Mouse (Mus musculus) limb, embryonic 11.5 days (tissue): ENCODE results near the gene Canx. TPM values are rescaled to one million over a fixed set of nuclear protein-coding genes. Genes with fewer than 3 reads are reported as not detected.
"Not testable (repeated sequence)": the region's sequence is repeated elsewhere in the genome, so short reads cannot be mapped to it uniquely, and the experiment has no call there.

Experiments used
- ATAC-seq: fragments of 200-750 bp; cut with Nextera tagmentation; 2 replicates; pipeline ENCODE4 v1.8.0; 2017; ENCODE audit warnings: low read depth; ENCODE audit not compliant: insufficient number of reproducible peaks, low FRiP score, low TSS enrichment
- DNase-seq: peaks from one replicate; pipeline ENCODE4 v3.0.0-alpha.2; 2015; ENCODE audit warnings: low spot score
- H3K27ac ChIP-seq: fragments of 300-500 bp; sonication (generic); replicated peaks from 2 replicates; pipeline ENCODE4 v1.5.1; 2014; ENCODE audit warnings: low read depth, mild to moderate bottlenecking, low read length
- H3K27me3 ChIP-seq: fragments of 300-500 bp; sonication (generic); 2 replicates; pipeline ENCODE4 v1.6.1; 2014; ENCODE audit warnings: mild to moderate bottlenecking, low read length, mixed read lengths; ENCODE audit not compliant: control insufficient read depth, insufficient read depth
- H3K36me3 ChIP-seq: fragments of 300-500 bp; sonication (generic); 2 replicates; pipeline ENCODE4 v1.6.1; 2014; ENCODE audit warnings: mild to moderate bottlenecking, low read length, moderate library complexity, mixed read lengths; ENCODE audit not compliant: control insufficient read depth, insufficient read depth
- H3K4me1 ChIP-seq: fragments of 300-500 bp; sonication (generic); 2 replicates; pipeline ENCODE4 v1.6.1; 2014; ENCODE audit warnings: low read length, mixed read lengths; ENCODE audit not compliant: control insufficient read depth, insufficient read depth
- H3K4me2 ChIP-seq: fragments of 300-500 bp; sonication (generic); 2 replicates; pipeline ENCODE4 v1.6.1; 2014; ENCODE audit warnings: low read depth, mild to moderate bottlenecking, moderate library complexity; ENCODE audit not compliant: severe bottlenecking
- H3K4me3 ChIP-seq: fragments of 300-500 bp; sonication (generic); 2 replicates; pipeline ENCODE4 v1.5.1; 2014; ENCODE audit warnings: low read depth, low read length
- H3K9ac ChIP-seq: fragments of 300-500 bp; sonication (generic); 2 replicates; pipeline ENCODE4 v1.6.1; 2014; ENCODE audit warnings: mild to moderate bottlenecking, low read length
- H3K9me3 ChIP-seq: fragments of 300-500 bp; sonication (generic); 2 replicates; pipeline ENCODE4 v1.6.1; 2016; ENCODE audit warnings: low read length; ENCODE audit not compliant: control insufficient read depth
- WGBS: fragments of 180-500 bp; shearing (Covaris S2); extraction: QIAGEN DNeasy Blood & Tissue Kit; methylation state at CpG from one replicate; pipeline ENCODE4 v1.1.7; 2014; 5-methylcytosine and 5-hydroxymethylcytosine counted together
- polyA plus RNA-seq: library from polyadenylated mRNA; unstranded; fragments of >200 nt; fragmentation: Nextera tagmentation; extraction: Ambion mirVana; gene quantifications from 2 replicates; pipeline ENCODE4 v1.2.1, GENCODE M21; 2014

Gene Canx
- polyA plus RNA-seq, 1 experiment from 2014 or later, result 250 TPM

DNA sequence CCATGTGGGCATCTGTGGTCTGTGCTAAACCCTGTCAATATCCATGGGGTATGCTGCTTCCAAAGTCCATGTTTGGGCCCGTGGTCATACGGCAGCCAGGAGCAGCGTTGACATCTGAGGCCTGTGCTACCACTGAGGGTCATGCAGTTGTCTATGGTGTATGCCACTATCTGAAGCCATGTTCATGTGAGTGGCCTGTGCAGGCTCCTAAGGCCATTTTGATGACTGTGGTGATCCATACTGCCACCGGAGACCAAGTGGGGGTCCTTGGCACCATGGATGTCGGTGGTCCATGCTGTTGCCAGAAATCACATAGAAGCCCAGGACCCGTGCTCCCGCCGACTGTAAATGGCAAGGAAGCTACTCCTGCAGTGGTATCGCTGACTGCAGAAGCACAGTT lies 42.1 kb upstream of the Canx start:
- Histone ChIP-seq H3K9ac (no peak overlapping the region), H3K36me3 (no peaks in the 10 kb centered on the region), H3K4me1 (no peaks in the 10 kb centered on the region), H3K27me3 (no peaks in the 10 kb centered on the region), H3K27ac (no peak overlapping the region), H3K4me2 (no peak overlapping the region), H3K4me3 (no peak overlapping the region), H3K9me3 (no peaks in the 10 kb centered on the region)
- WGBS, result 94% methylated on average over 9 of the region's 9 CpGs
- ATAC-seq, result no peak
- DNase-seq, result no peak

GRCm38 (mm10) chr11:50365322-50365721 lies 39.8 kb upstream of the Canx start:
- no peaks in the 10 kb centered on the region for H3K36me3 ChIP-seq

GRCm38 (mm10) chr11:50364548-50364947 lies 39.1 kb upstream of the Canx start:
- Histone ChIP-seq H3K36me3 (no peaks in the 10 kb centered on the region), H3K4me3 (no peak overlapping the region), H3K27me3 (no peaks in the 10 kb centered on the region), H3K9ac (no peak overlapping the region), H3K4me1 (no peaks in the 10 kb centered on the region), H3K27ac (no peak overlapping the region), H3K4me2 (no peak overlapping the region), H3K9me3 (no peaks in the 10 kb centered on the region)
- WGBS, result 14% methylated on average over 4 of the region's 4 CpGs
- peak; percentile 87 for DNase-seq
- ATAC-seq, result no peak

More at GRCm38 (mm10) chr11:50365322-50365721, 39.8 kb upstream of the Canx start:
- Histone ChIP-seq H3K4me1 (no peaks in the 10 kb centered on the region), H3K4me3 (no peak overlapping the region), H3K9ac (no peak overlapping the region), H3K4me2 (no peak overlapping the region), H3K27ac (no peak overlapping the region), H3K9me3 (no peaks in the 10 kb centered on the region), H3K27me3 (no peaks in the 10 kb centered on the region)
- DNase-seq, result no peak
- no peak for ATAC-seq

DNA sequence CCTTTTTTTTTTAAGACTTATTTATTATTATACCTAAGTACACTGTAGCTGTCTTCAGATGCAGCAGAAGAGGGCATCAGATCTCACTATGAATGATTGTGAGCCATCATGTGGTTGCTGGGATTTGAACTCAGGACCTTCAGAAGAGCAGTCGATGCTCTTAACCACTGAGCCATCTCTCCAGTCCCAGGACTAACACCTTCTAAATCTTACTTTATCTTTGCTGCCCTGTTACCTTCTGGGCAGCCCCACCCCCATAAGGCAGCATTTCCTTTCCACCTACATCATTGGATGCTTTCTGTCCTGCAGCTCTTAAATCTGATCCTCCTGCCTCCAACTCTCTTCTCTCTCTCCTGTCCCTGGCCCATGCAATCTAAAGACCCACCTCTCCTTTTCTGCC lies 35.8 kb upstream of the Canx start:
- not testable (repeated sequence) for H3K9ac ChIP-seq, ATAC-seq, H3K27ac ChIP-seq, H3K9me3 ChIP-seq, H3K4me1 ChIP-seq, DNase-seq, H3K4me3 ChIP-seq, H3K36me3 ChIP-seq, H3K4me2 ChIP-seq, H3K27me3 ChIP-seq
- WGBS, result 79% methylated on average over 1 of the region's 1 CpGs

GRCm38 (mm10) chr11:50358950-50359861 lies 33.7 kb upstream of the Canx start:
- no peak for ATAC-seq
- DNase-seq, result peak; percentile 84
- Histone ChIP-seq H3K4me2 (peak overlapping the region; percentile 79), H3K27ac (no peak overlapping the region; the same call in 1 of the 2 replicates), H3K4me1 (no peaks in the 10 kb centered on the region), H3K27me3 (peaks cover 5% of the 10 kb centered on the region; the same call in 1 of the 2 replicates), H3K9me3 (no peaks in the 10 kb centered on the region), H3K4me3 (peak overlapping the region; percentile 52), H3K9ac (peak overlapping the region; percentile 64), H3K36me3 (no peaks in the 10 kb centered on the region)
- 2% methylated on average over 74 of the region's 74 CpGs for WGBS

- Histone ChIP-seq H3K4me3 (no peak overlapping the region), H3K9ac (no peak overlapping the region), H3K4me2 (no peak overlapping the region), H3K36me3 (no peaks in the 10 kb centered on the region), H3K9me3 (no peaks in the 10 kb centered on the region), H3K27ac (no peak overlapping the region), H3K4me1 (no peaks in the 10 kb centered on the region), H3K27me3 (peaks cover 5% of the 10 kb centered on the region; the same call in 1 of the 2 replicates)
- DNase-seq, result no peak
- ATAC-seq, result no peak
- WGBS, result 74% methylated on average over 1 of the region's 1 CpGs
These were observed 29.9 kb upstream of the Canx start for GRCm38 (mm10) chr11:50355395-50355794.

GRCm38 (mm10) chr11:50354851-50355250 lies 29.4 kb upstream of the Canx start:
- no peak overlapping the region for H3K4me3 ChIP-seq
- H3K4me2 ChIP-seq, result no peak overlapping the region
- ATAC-seq (no peak), DNase-seq (no peak)
- H3K4me1 ChIP-seq, result no peaks in the 10 kb centered on the region
- H3K36me3 ChIP-seq, result no peaks in the 10 kb centered on the region
- peaks cover 5% of the 10 kb centered on the region; the same call in 1 of the 2 replicates for H3K27me3 ChIP-seq
- H3K27ac ChIP-seq, result no peak overlapping the region
- 78% methylated on average over 3 of the region's 3 CpGs for WGBS
- no peak overlapping the region for H3K9ac ChIP-seq
- no peaks in the 10 kb centered on the region for H3K9me3 ChIP-seq

GRCm38 (mm10) chr11:50354162-50354561 lies 28.7 kb upstream of the Canx start, which contains the start of gene Cby3:
TSS of gene Cby3 (plus strand) at chr11:50354462.
- no peaks in the 10 kb centered on the region for H3K36me3 ChIP-seq
- DNase-seq (no peak), ATAC-seq (no peak)
- no peak within 1 kb of the TSS for H3K27ac ChIP-seq
- H3K9me3 ChIP-seq, result no peaks in the 10 kb centered on the region
- no peak within 1 kb of the TSS for H3K9ac ChIP-seq
- H3K27me3 ChIP-seq, result peaks cover 5% of the 10 kb centered on the region; the same call in 1 of the 2 replicates
- H3K4me3 ChIP-seq, result no peak within 1 kb of the TSS
- no peaks in the 10 kb centered on the region for H3K4me1 ChIP-seq
- H3K4me2 ChIP-seq, result no peak within 1 kb of the TSS
